Mouse (Mus musculus) left cerebral cortex, adult 8-10 months (tissue): ENCODE measurements around the gene Vav2. TPM values are rescaled to one million over a fixed set of nuclear protein-coding genes. Genes with fewer than 3 reads are reported as not detected.

Source experiments
- DNase-seq, 2 experiments: peaks; one replicate each; pipeline ENCODE4 v3.0.0; 2022; ENCODE audit warnings: low spot score in 2 of 2
- total RNA-seq, 4 experiments: library from RNA; stranded (reverse); gene quantifications; 2 replicates each; pipeline ENCODE4 v1.2.4; 2022

Gene Vav2
- total RNA-seq: 10 to 100 TPM in 2 of 4 experiments, 1 to 10 TPM in 2; 9.1 to 11.0 (median 9.8) TPM

DNA sequence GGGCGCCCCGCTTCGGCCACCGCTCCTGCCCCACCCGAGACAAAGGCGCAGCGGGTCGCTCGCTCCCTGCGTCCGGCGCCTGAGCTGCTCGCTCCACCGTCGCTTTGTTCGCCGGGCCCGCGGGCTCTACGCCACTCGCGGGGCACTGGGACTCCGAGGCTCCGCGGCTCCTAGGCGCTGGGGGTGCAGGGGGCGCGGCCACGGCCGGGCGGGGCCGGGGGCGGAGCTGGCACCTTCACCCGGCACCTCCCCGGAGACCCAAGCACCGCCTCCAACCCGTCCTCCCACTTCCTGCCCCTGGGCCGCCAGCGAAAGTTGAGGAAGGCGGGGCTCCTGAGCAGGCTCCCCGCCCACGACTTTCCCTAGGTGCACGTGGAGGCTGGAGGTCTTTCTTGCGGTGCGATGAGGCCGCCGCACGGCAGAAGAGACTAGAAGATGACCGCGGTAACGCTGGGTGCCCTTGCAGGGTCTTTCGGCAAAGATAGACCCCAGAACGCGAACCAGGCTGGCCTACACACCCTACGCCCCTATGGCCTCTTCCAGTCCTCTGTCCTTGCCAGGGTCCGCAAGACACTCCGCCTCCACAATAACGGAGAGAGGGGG, at the start of gene Vav2:
Gene Vav2 (minus strand): TSS at position 179 of the 603 bp plus-strand sequence.
- DNase-seq: peak; percentile 43 to 73

- peak; percentile 72 to 94 for DNase-seq
Observed at GRCm38 (mm10) chr2:27475495-27476302, 48.9 kb upstream of the Vav2 start.

GRCm38 (mm10) chr2:27474621-27475484, 48.0 kb upstream of the Vav2 start:
- no peak for DNase-seq

DNA sequence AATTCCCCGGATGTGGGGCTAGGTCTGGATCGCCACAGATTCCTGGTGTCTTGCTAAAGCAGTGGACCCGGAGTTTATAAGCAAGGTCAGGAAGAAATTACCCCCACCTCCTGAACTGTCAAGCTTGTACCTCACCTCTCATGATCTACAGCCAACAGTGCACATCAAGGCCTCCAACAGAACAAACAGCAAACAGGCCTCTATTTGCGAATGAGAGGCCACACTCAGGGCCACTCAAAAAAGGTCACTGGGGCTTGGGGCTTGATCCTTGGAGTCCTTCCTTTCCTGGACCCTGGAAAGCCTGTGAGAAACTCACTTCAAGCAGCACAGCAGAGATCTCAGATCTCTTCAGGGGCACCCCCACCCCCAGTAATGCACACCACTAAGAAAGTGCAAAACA, 47.1 kb upstream of the Vav2 start:
- no peak for DNase-seq

DNA sequence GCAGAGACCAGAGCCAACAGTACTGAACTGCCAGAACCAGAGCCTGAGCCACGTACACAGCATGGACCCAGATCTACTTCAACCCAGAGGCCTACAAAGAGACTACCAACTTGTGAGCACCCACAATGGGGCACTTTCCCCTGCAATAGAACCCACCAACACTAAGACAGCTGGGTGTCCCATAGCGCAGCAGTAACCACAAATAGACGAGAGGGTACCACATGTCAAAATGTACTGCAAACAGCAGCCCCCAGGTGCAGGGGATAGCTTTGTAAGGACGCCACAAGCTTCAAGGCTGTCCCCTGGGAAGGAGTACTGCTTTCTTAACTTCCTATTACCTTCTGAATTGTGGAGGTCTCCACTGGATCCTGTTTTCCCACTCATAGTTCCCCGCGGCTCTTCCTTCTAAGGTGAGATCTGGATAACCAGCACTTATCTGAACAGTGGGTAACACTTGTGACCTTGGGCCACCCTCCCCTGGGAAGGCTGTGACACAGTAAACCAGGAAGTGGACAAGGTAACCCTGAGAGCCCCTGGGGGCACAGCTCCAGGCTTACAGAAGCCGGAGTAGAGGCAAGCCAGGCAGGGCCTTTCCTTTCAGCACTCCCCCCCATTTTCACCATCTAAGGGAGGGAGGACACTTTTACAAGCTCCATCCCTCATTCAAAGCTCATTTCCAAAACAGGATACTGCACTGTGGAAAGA, 46.4 kb upstream of the Vav2 start:
- DNase-seq: no peak

GRCm38 (mm10) chr2:27471170-27471584, 44.3 kb upstream of the Vav2 start:
- DNase-seq: no peak

DNA sequence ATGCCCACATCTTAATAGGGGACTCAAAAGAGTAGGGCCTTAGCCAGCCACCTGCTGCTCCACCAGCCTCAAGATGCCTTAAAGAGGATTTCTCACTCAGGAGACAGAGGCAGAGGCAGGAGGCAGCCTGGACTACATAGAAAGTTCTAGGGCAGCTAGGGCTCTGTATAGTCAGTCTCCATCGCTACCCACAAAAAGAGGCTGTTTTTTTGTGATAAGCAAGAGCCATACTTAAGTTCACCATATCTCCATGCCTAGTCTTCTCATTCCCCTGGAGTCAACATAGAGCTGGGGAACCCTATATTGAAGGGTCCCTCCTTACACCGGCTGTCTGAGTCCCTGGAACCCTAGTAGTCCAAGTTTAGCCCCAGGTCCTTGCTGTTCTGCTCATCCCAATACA, 43.7 kb upstream of the Vav2 start:
- no peak for DNase-seq

DNA sequence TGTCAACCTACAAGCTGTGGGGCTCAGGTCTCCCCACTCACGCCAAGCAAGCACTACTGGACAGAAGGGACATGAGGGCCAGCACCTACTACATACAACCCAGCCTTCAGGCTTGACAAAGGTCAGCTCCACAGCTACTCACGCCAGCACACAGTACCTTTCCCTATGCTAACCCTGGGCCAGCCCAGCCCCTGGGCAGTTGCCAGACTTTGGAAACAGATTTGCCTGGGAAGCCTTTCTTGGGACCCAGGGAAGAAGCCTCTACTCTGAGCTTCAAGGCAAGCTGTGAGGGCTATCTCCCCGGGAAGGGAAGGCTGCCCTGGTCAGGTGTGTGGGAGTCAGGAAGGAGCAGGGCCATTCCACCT, 43.1 kb upstream of the Vav2 start:
- DNase-seq: no peak

GRCm38 (mm10) chr2:27469292-27469990, 42.6 kb upstream of the Vav2 start:
- no peak for DNase-seq

DNA sequence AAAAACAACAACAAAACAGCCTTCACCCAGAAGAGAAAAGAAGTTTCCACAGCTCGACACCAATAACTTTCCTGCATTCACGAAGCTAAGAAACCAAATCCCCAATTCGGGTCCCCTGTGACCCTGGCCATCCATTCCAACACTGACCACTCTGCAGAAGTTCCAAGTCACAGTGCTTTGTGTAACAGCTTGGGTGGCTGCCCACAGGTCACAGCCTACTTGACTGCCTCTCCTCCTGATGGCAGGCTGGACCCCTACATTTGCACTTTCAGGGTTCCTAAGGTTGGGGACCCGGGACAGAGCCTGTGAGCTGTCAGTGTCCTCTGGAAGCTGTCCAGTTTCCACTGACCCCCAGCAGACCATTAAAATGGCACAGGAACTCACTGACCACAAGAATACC, 36.1 kb upstream of the Vav2 start:
- DNase-seq: no peak

DNA sequence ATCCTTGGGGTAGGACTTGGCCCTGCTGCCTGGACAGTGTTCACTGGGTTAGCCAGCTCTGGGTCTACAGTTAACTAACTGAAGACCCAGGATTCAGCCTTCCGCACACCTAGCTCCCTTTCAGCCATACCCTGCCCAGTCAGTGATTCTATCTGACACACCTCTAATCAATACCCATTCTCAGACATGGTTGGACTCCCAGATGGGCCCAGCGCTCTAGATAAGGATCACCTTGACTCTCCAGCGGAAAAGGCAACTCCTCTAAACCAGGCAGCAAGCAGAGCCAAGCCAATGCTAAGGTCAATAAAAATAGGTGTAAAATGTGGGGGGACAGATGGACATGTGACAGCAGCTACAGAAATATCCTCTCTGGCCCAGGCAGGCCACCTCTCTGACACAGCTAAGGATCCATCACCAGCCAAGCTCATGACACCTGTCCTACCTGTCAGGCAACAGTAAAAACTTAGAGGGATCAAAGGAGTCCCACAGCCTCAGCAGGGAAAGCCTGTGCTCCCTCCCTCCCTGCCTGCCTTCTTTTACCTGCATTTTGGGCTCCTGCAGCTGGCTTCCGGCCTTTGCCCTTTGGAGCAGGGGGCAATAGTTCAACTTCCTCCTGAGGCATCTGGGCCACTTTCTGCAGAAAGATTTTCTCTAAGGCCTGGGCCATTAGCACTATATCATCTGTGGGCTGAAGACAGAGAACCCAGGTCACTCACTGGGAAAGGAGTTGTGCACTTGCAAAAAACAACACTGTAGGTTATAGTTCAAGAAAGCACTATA, 35.2 kb upstream of the Vav2 start:
- no peak for DNase-seq

GRCm38 (mm10) chr2:27460651-27461050, 33.8 kb upstream of the Vav2 start:
- DNase-seq: no peak

DNA sequence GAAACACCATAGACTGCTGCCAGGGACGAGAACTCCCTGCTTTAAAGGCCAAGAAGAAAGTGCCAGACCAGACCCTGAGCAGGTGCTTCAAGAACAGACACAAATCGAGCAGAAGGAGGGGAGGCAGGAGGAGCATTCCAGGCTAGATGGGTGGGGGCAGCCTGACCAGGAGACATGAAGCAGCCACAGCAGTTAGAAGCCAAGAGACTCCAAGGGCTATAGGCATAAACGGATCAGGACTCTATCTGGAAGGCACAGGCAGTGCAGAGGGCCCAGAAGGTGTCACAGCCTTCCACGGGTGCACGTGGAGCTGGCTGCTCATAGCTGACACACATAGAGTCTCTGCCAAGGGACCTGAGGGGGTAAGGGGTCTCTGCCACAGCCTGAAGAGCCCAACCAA, 33.3 kb upstream of the Vav2 start:
- no peak for DNase-seq

GRCm38 (mm10) chr2:27459735-27460134, 32.9 kb upstream of the Vav2 start:
- DNase-seq: no peak

- no peak for DNase-seq
Observed at GRCm38 (mm10) chr2:27450226-27450625, 23.4 kb upstream of the Vav2 start.

GRCm38 (mm10) chr2:27447782-27448181, 20.9 kb upstream of the Vav2 start:
- no peak for DNase-seq

DNA sequence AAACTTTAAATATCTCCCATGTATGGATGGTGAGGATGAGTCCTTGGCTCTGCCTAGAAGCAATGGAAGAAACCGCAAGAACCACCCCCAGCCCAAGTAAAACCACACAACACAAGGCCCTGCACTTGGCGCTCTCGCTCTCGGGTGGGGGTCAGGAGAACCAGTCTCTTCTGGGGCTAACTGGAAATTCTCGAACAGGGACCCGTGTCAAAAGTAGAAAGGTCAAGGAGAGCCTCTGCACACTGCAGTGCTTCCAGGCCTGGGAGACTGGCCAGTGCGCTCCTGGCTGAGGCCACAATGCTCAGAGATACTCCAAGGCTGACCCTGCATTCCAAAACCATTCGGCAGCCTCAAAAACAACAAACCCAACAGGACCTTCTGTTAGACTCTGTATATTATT, 20.0 kb upstream of the Vav2 start:
- no peak for DNase-seq

- DNase-seq: no peak
Observed at GRCm38 (mm10) chr2:27445910-27446309, 19.1 kb upstream of the Vav2 start.

DNA sequence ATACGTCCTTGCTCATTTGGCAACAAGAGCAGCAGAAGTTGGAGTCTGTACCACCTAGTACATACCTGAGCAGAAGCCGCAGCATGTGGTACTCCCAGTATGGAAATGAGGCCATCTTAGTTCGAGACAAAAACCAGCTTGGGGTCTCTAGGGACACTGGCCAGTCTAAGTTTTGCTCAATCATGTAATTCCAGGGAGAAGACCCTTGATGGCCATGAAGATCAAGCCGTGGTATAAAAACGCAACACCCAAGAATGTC, 16.5 kb upstream of the Vav2 start:
- no peak for DNase-seq

- no peak for DNase-seq
Observed at GRCm38 (mm10) chr2:27442708-27443449, 16.0 kb upstream of the Vav2 start.
